ENCODE assay signal across 17 mouse cellular contexts in the genomic region with DNA sequence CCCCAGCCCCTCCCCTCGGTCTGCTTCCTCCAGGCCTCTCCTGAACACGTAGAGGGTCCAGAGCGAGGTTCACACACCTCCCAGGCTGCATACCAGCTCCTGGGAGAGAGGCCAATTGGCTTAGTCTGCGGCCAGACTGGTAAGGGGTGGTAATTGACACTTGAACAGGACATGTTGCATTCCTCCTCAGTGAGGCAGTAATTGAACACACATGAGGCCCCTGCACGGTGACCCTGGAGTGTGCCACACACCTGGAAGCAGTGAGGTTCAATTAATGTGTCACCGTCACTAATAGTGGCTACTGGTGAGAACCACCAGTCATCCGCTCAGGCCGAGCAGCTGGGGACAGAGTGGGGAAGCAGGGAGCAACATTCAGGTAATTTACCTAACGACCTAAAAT. TPM values are rescaled to one million over a fixed set of nuclear protein-coding genes. Genes with fewer than 3 reads are reported as not detected.
DNase-seq lines count a peak whose midpoint lies in the region; ATAC-seq lines count a peak whose summit lies in the region.
"Had no signal": no experiment of that assay in that cellular context is flagged by ENCODE, and none has a peak within 500 bp of the region (broad histone marks: within the 10 kb centered on the region; RNA-seq: fewer than 3 reads in every experiment).

No protein-coding gene starts in this region.

- H3K4me3 ChIP-seq in embryonic facial prominence, embryonic 12.5 days = no peak overlapping the region
- no peak overlapping the region for H3K4me3 ChIP-seq in kidney, embryonic 16.5 days (ENCODE audit: low read length)
- H3K4me3 ChIP-seq: megakaryocyte, embryonic 14.5 days; neural tube, embryonic 12.5 days had no signal

- no peak overlapping the region for H3K9ac ChIP-seq in embryonic facial prominence, embryonic 12.5 days
- no peak overlapping the region for H3K9ac ChIP-seq in kidney, embryonic 16.5 days (replicated peaks; ENCODE audit: low read length)
- H3K9ac ChIP-seq: liver, embryonic 14.5 days; neural tube, embryonic 12.5 days had no signal

- no peak overlapping the region for H3K4me2 ChIP-seq in embryonic facial prominence, embryonic 12.5 days (replicated peaks)
- H3K4me2 ChIP-seq in kidney, embryonic 16.5 days (replicated peaks; ENCODE audit: low read depth, low read length) = no peak overlapping the region
- H3K4me2 ChIP-seq: neural tube, embryonic 12.5 days had no signal

- H3K36me3 ChIP-seq in embryonic facial prominence, embryonic 12.5 days = no peaks in the 10 kb centered on the region
- no peaks in the 10 kb centered on the region for H3K36me3 ChIP-seq in kidney, embryonic 16.5 days (ENCODE audit: insufficient read depth, low read length)
- H3K36me3 ChIP-seq: neural tube, embryonic 12.5 days had no signal

- DNase-seq in gastrocnemius, postnatal 14 days = peak; percentile 27
- no peak for DNase-seq in gastrocnemius, postnatal 25 days
- DNase-seq in A20 (ENCODE audit: low read depth, low spot score) = peak; percentile 65
- DNase-seq in spleen, adult 12 weeks (ENCODE audit: low spot score) = no peak
- DNase-seq in left cerebral cortex, postnatal 4 days = no peak
- DNase-seq in adrenal gland, adult 18-20 months (ENCODE audit: low spot score in 2 of 2) = no peak
- DNase-seq: cerebellum, adult 8-10 months; retina, postnatal 1 day; thymus, postnatal 14 days had no signal

- H3K27ac ChIP-seq in embryonic facial prominence, embryonic 12.5 days = no peak overlapping the region
- no peak overlapping the region; the same call in 1 of the 2 replicates for H3K27ac ChIP-seq in kidney, embryonic 16.5 days (ENCODE audit: low read length)
- H3K27ac ChIP-seq: liver, embryonic 14.5 days; neural tube, embryonic 12.5 days had no signal

- peak; percentile 68; the same call in 1 of the 2 replicates for ATAC-seq in embryonic facial prominence, embryonic 12.5 days (ENCODE audit: insufficient number of reproducible peaks, insufficient read depth, low FRiP score, low TSS enrichment)
- 0 out of 2 replicates have a peak, but pooled peaks have one; percentile 27 for ATAC-seq in kidney, embryonic 16.5 days (ENCODE audit: low FRiP score, low TSS enrichment)
- ATAC-seq: hindbrain, embryonic 16.5 days had no signal

- intact Hi-C loops in gastrocnemius, postnatal 14 days (cut with DNase I; ENCODE audit: low total_unique reads) = no loop called here
- intact Hi-C loops in left cerebral cortex, postnatal 4 days (cut with DNase I) = no loop called here

- H3K4me1 ChIP-seq in embryonic facial prominence, embryonic 12.5 days = peaks cover 13% of the 10 kb centered on the region; the same call in 1 of the 2 replicates
- H3K4me1 ChIP-seq in kidney, embryonic 16.5 days (ENCODE audit: insufficient read depth, low read length) = peaks cover 5% of the 10 kb centered on the region; the same call in 1 of the 2 replicates
- H3K4me1 ChIP-seq: neural tube, embryonic 12.5 days had no signal

- 0 out of 2 replicates have a peak, but pooled peaks cover 4% of the 10 kb centered on the region for H3K27me3 ChIP-seq in embryonic facial prominence, embryonic 12.5 days
- no peaks in the 10 kb centered on the region for H3K27me3 ChIP-seq in kidney, embryonic 16.5 days (ENCODE audit: insufficient read depth, low read length)
- H3K27me3 ChIP-seq: neural tube, embryonic 12.5 days had no signal

- H3K9me3 ChIP-seq in embryonic facial prominence, embryonic 12.5 days = no peaks in the 10 kb centered on the region
- H3K9me3 ChIP-seq in kidney, embryonic 16.5 days (ENCODE audit: low read length) = peaks cover 4% of the 10 kb centered on the region; the same call in 1 of the 2 replicates
- H3K9me3 ChIP-seq: neural tube, embryonic 12.5 days had no signal

- WGBS in embryonic facial prominence, embryonic 12.5 days = 16% methylated on average over 9 of the region's 9 CpGs
- WGBS in kidney, embryonic 16.5 days = 37% methylated on average over 9 of the region's 9 CpGs

RNA-seq across cellular contexts. Expression of gene Sim2, which starts 24.9 kb away (rescaled TPM):
- 10 to 100 TPM in 1 of 2 experiments, 1 to 10 TPM in 1; 9.7 to 11.4 TPM for total RNA-seq in gastrocnemius, postnatal 14 days (2021)
- 10 to 100 TPM in 1 of 2 experiments, 1 to 10 TPM in 1; 2.7 to 13.0 TPM for total RNA-seq in gastrocnemius, postnatal 25 days (2021)
- polyA plus RNA-seq in embryonic facial prominence, embryonic 12.5 days (2016; fragmentation: Nextera tagmentation; extraction: Ambion mirVana) = 4.3 and 5.0 TPM in 2 replicates
- polyA plus RNA-seq in kidney, embryonic 16.5 days (2015; fragmentation: Nextera tagmentation; extraction: Ambion mirVana) = 1.3 and 1.7 TPM in 2 replicates
- total RNA-seq in left cerebral cortex, postnatal 4 days (2021) = under 1 TPM in 1 of 2 experiments, not detected in 1; 0.12 TPM
- not detected for total RNA-seq in adrenal gland, adult 18-20 months (2021)
- polyA plus RNA-seq: hindbrain, embryonic 16.5 days had no signal

RNA-seq across cellular contexts. Expression of gene Cldn14, which starts 51.2 kb away (rescaled TPM):
- total RNA-seq in gastrocnemius, postnatal 14 days (2021) = not detected
- total RNA-seq in gastrocnemius, postnatal 25 days (2021) = not detected
- 0.15 TPM in 1 of 2 replicates, not detected in the other for polyA plus RNA-seq in embryonic facial prominence, embryonic 12.5 days (2016; fragmentation: Nextera tagmentation; extraction: Ambion mirVana)
- 0.12 and 0.14 TPM in 2 replicates for polyA plus RNA-seq in kidney, embryonic 16.5 days (2015; fragmentation: Nextera tagmentation; extraction: Ambion mirVana)
- total RNA-seq in left cerebral cortex, postnatal 4 days (2021) = not detected
- not detected for total RNA-seq in adrenal gland, adult 18-20 months (2021)
- total RNA-seq: heart, adult 18-20 months had no signal
- polyA plus RNA-seq: C2C12; hindbrain, embryonic 16.5 days had no signal

Comparison
In these comparisons a context has a peak if more than half of its experiments do, and no peak if none do; other contexts are left out.
1. DNase-seq: peak in gastrocnemius, postnatal 14 days (single experiment) and A20 (single experiment); none in gastrocnemius, postnatal 25 days (single experiment), spleen, adult 12 weeks (single experiment), left cerebral cortex, postnatal 4 days (single experiment) and adrenal gland, adult 18-20 months (0 of 2).